Mouse (Mus musculus): Measurements from ENCODE around the gene Ptcd1. TPM values are rescaled to one million over a fixed set of nuclear protein-coding genes. Genes with fewer than 3 reads are reported as not detected.
A peak's percentile ranks its signal among the peaks of the same experiment; 100 is the strongest.

Ptcd1 gene
- polyA plus RNA-seq, 1 experiment: 15.3 TPM

DNA sequence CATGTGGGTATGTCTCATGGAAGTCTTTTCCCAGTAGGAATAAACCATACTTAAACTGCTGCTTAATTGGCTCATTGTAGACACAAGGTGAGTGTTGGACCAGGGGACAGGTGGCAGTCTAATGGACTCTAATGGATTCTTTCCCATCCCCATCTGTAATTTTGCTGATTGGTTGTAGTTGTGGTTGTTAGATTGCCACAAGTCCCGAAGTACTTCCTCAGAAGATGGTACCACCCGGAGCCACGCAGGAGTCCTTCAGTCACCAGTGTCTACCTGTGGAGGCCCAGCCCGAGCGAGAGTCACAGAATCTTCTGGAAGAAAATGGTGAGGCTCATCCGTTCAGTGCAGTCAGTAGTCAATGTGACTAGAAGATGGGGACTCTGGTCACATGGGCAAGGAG lies 40.5 kb upstream of the Ptcd1 start:
- DNase-seq: no peak
- Histone ChIP-seq H3K36me3 (ENCODE audit: control insufficient read depth, insufficient read depth, low read length) (no peaks in the 10 kb centered on the region), H3K27me3 (replicated peaks; ENCODE audit: control insufficient read depth, insufficient read depth, low read length) (no peaks in the 10 kb centered on the region), H3K27ac (ENCODE audit: insufficient read depth, low read depth, low read length) (no peak overlapping the region), H3K4me3 (ENCODE audit: insufficient read depth, low read depth, low read length) (no peak overlapping the region), H3K4me1 (ENCODE audit: control insufficient read depth, insufficient read depth, low read length) (peaks cover 3% of the 10 kb centered on the region; the same call in 1 of the 2 replicates)
- TF ChIP-seq CTCF (conservative IDR thresholded peaks at IDR 0.05; ENCODE audit: insufficient read depth, insufficient read length, low read depth, low read length) (no peak), POLR2A (IDR thresholded peaks at IDR 0.05; ENCODE audit: low read depth, low read length) (no peak)
- 97% methylated on average over 6 of the region's 6 CpGs for WGBS

DNA sequence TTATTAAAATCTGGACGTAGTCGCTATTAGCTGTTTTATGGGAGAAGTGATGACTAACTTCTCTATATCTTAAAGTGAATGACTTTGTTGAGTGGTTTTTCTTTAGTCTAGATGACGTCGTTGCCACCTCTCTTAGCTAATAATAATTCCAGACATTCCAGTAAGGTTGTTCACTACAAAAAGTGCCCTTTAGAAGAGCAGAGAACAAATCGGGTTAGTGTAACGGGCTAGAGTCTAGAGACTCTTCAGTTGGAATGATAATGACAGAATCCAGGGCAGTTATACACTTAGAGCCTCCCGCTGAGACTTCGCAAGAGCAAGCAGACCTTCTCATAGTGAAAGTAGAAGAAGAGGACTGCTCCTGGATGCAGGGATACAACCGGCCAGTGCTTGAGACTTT lies 38.1 kb upstream of the Ptcd1 start:
- no peak overlapping the region for H3K27ac ChIP-seq (ENCODE audit: insufficient read depth, low read depth, low read length)
- 13% methylated on average over 9 of the region's 9 CpGs for WGBS
- TF ChIP-seq POLR2A (IDR thresholded peaks at IDR 0.05; ENCODE audit: low read depth, low read length) (no peak), CTCF (conservative IDR thresholded peaks at IDR 0.05; ENCODE audit: insufficient read depth, insufficient read length, low read depth, low read length) (no peak)
- no peaks in the 10 kb centered on the region for H3K36me3 ChIP-seq (ENCODE audit: control insufficient read depth, insufficient read depth, low read length)
- no peaks in the 10 kb centered on the region for H3K27me3 ChIP-seq (replicated peaks; ENCODE audit: control insufficient read depth, insufficient read depth, low read length)
- H3K4me1 ChIP-seq (ENCODE audit: control insufficient read depth, insufficient read depth, low read length): peaks cover 6% of the 10 kb centered on the region; the same call in 1 of the 2 replicates
- H3K4me3 ChIP-seq (ENCODE audit: insufficient read depth, low read depth, low read length): peak overlapping the region; percentile 1; the same call in 1 of the 2 replicates
- DNase-seq: no peak

DNA sequence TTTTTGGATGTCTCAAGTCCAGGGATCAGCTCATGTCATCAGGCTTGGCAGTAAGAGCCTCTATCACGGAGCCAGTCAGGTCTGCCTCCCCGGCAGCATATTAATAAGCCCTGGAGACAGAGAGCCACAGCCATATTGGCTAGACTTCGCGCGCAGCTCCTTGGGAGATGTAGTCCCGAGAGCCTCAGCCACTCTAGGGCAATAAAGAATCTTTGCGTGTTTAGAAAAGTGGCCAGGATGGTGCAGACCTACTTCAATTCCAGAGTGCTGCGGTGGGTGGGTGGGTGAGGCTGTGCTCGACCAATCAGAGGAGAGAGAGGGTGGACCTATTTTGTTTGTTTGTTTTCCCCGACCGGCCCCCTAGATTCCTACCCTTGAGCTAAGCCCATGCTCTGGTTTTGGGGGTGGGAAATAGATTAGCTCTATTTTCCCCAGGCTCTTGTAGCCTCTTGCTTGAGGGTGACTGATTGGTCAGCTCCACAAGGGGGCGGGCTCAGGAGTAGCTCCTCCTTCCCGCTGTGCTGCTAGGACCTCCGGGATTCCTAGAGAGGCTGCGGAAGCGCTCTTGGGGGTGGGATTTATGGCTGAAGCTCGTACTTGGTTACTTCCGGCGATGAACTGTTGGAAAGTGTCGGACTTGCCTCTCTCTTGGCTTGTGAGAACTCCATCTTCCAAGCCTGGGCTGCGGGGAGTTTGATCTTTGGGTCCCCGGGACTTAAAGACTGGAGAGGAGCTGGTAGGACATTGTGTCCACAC lies 37.2 kb upstream of the Ptcd1 start, which contains the start of gene Zkscan5:
Zkscan5 (plus strand) TSS at position 627 of the 756 bp plus-strand sequence.
- Histone ChIP-seq H3K27me3 (replicated peaks; ENCODE audit: control insufficient read depth, insufficient read depth, low read length) (no peaks in the 10 kb centered on the region), H3K36me3 (ENCODE audit: control insufficient read depth, insufficient read depth, low read length) (no peaks in the 10 kb centered on the region), H3K4me1 (ENCODE audit: control insufficient read depth, insufficient read depth, low read length) (peaks cover 6% of the 10 kb centered on the region; the same call in 1 of the 2 replicates), H3K27ac (ENCODE audit: insufficient read depth, low read depth, low read length) (peak within 1 kb of the TSS; percentile 89), H3K4me3 (ENCODE audit: insufficient read depth, low read depth, low read length) (peak within 1 kb of the TSS; percentile 94)
- TF ChIP-seq POLR2A (IDR thresholded peaks at IDR 0.05; ENCODE audit: low read depth, low read length): peak; percentile 54
- no peak for TF ChIP-seq CTCF (conservative IDR thresholded peaks at IDR 0.05; ENCODE audit: insufficient read depth, insufficient read length, low read depth, low read length)
- DNase-seq: peak; percentile 99
- under 1% methylated on average over 22 of the region's 22 CpGs for WGBS

DNA sequence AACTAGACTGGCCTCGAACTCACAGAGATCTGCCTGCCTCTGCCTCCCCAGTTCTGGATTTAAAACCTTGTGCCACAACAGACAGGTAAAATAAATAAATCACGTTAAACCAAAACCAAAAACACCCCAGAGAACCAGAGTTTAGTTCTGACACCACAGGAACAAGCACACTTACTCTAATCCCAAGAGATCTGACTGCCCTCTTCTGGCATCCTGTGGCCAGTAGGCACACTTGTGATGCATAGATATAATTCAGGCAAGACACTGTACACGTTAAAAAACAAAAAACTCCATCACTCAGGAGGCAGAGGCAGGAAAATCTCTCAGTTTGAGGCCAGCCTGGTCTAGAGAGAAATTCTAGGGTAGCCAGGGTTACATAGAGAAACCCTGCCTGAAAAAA lies 35.5 kb upstream of the Ptcd1 start:
- no peak for DNase-seq
- 47% methylated on average over 3 of the region's 3 CpGs for WGBS
- H3K27ac ChIP-seq (ENCODE audit: insufficient read depth, low read depth, low read length): no peak overlapping the region
- no peak for TF ChIP-seq CTCF (conservative IDR thresholded peaks at IDR 0.05; ENCODE audit: insufficient read depth, insufficient read length, low read depth, low read length)
- H3K4me1 ChIP-seq (ENCODE audit: control insufficient read depth, insufficient read depth, low read length): peaks cover 6% of the 10 kb centered on the region; the same call in 1 of the 2 replicates
- H3K36me3 ChIP-seq (ENCODE audit: control insufficient read depth, insufficient read depth, low read length): no peaks in the 10 kb centered on the region
- no peak overlapping the region for H3K4me3 ChIP-seq (ENCODE audit: insufficient read depth, low read depth, low read length)
- H3K27me3 ChIP-seq (replicated peaks; ENCODE audit: control insufficient read depth, insufficient read depth, low read length): no peaks in the 10 kb centered on the region

GRCm38 (mm10) chr5:145201321-145201991 lies 34.5 kb upstream of the Ptcd1 start, which contains the start of gene Zkscan14:
TSS of gene Zkscan14 (minus strand) at chr5:145201868.
- H3K27me3 ChIP-seq (replicated peaks; ENCODE audit: control insufficient read depth, insufficient read depth, low read length): no peaks in the 10 kb centered on the region
- under 1% methylated on average over 37 of the region's 37 CpGs for WGBS
- peaks cover 6% of the 10 kb centered on the region; the same call in 1 of the 2 replicates for H3K4me1 ChIP-seq (ENCODE audit: control insufficient read depth, insufficient read depth, low read length)
- peak; percentile 87 for DNase-seq
- TF ChIP-seq POLR2A (IDR thresholded peaks at IDR 0.05; ENCODE audit: low read depth, low read length) (no peak), CTCF (conservative IDR thresholded peaks at IDR 0.05; ENCODE audit: insufficient read depth, insufficient read length, low read depth, low read length) (no peak)
- H3K36me3 ChIP-seq (ENCODE audit: control insufficient read depth, insufficient read depth, low read length): no peaks in the 10 kb centered on the region
- peak within 1 kb of the TSS; percentile 81 for H3K27ac ChIP-seq (ENCODE audit: insufficient read depth, low read depth, low read length)
- peak within 1 kb of the TSS; percentile 94 for H3K4me3 ChIP-seq (ENCODE audit: insufficient read depth, low read depth, low read length)

GRCm38 (mm10) chr5:145200387-145200786 lies 33.5 kb upstream of the Ptcd1 start:
- Histone ChIP-seq H3K4me3 (ENCODE audit: insufficient read depth, low read depth, low read length) (no peak overlapping the region), H3K36me3 (ENCODE audit: control insufficient read depth, insufficient read depth, low read length) (no peaks in the 10 kb centered on the region; the same call in 1 of the 2 replicates), H3K4me1 (ENCODE audit: control insufficient read depth, insufficient read depth, low read length) (peaks cover 4% of the 10 kb centered on the region; the same call in 1 of the 2 replicates), H3K27ac (ENCODE audit: insufficient read depth, low read depth, low read length) (no peak overlapping the region), H3K27me3 (replicated peaks; ENCODE audit: control insufficient read depth, insufficient read depth, low read length) (no peaks in the 10 kb centered on the region)
- no peak for TF ChIP-seq POLR2A (IDR thresholded peaks at IDR 0.05; ENCODE audit: low read depth, low read length)
- no peak for TF ChIP-seq CTCF (conservative IDR thresholded peaks at IDR 0.05; ENCODE audit: insufficient read depth, insufficient read length, low read depth, low read length)
- WGBS: 73% methylated on average over 7 of the region's 7 CpGs
- no peak for DNase-seq

DNA sequence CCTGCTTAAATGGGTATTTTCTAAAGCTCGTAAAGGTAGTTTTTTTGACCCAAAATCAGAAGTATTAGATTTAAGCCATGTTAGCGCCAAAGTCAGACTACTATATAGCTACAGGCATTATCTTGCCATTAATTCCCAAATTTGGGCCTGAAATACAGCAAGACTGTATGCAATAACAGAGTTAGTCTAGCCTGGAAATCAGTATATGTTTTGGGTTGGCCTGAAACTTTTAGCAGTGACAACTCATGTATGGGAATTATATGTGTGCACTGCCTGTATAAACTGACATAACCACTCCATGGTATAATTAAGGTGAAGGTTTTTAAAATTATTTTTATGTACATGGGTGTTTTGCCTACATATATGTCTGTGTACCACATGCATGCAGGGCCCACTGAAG lies 25.1 kb upstream of the Ptcd1 start, which contains the start of gene Atp5j2:
Atp5j2 (minus strand) TSS at position 101 of the 400 bp plus-strand sequence.
- no peaks in the 10 kb centered on the region for H3K27me3 ChIP-seq (replicated peaks; ENCODE audit: control insufficient read depth, insufficient read depth, low read length)
- 94% methylated on average over 2 of the region's 2 CpGs for WGBS
- peaks cover 13% of the 10 kb centered on the region; the same call in 1 of the 2 replicates for H3K4me1 ChIP-seq (ENCODE audit: control insufficient read depth, insufficient read depth, low read length)
- no peak for DNase-seq
- H3K27ac ChIP-seq (ENCODE audit: insufficient read depth, low read depth, low read length): peak within 1 kb of the TSS; percentile 91
- H3K36me3 ChIP-seq (ENCODE audit: control insufficient read depth, insufficient read depth, low read length): peaks cover 3% of the 10 kb centered on the region
- TF ChIP-seq CTCF (conservative IDR thresholded peaks at IDR 0.05; ENCODE audit: insufficient read depth, insufficient read length, low read depth, low read length): no peak
- no peak for TF ChIP-seq POLR2A (IDR thresholded peaks at IDR 0.05; ENCODE audit: low read depth, low read length)
- H3K4me3 ChIP-seq (ENCODE audit: insufficient read depth, low read depth, low read length): peak within 1 kb of the TSS; percentile 80

All from kidney, adult 2 months (tissue).